Mouse (Mus musculus) bone marrow, adult 2 months (tissue): ENCODE measurements around the gene Pla2g2e.
"Not testable (repeated sequence)": the region's sequence is repeated elsewhere in the genome, so short reads cannot be mapped to it uniquely, and the experiment has no call there.

ENCODE experiments used
- CTCF ChIP-seq: fragments of 200-500 bp; IDR thresholded peaks from 2 replicates; pipeline ENCODE4 v1.5.1; 2011; ENCODE audit warnings: low read length, control low read depth; ENCODE audit not compliant: control insufficient read depth, insufficient read depth
- POLR2A ChIP-seq: fragments of 200-500 bp; IDR thresholded peaks from 2 replicates; pipeline ENCODE4 v1.6.1; 2011; ENCODE audit warnings: low read depth, mild to moderate bottlenecking, control low read depth, low read length, borderline replicate concordance; ENCODE audit not compliant: control insufficient read depth

- not testable (repeated sequence) for TF ChIP-seq CTCF, POLR2A
Measured at GRCm38 (mm10) chr4:138875275-138875674, 2.5 kb upstream of the Pla2g2e start.
